Mouse (Mus musculus): Measurements from ENCODE around the gene Scn2b. TPM values are rescaled to one million over a fixed set of nuclear protein-coding genes. Genes with fewer than 3 reads are reported as not detected.

Scn2b gene
- total and polyA plus RNA-seq, 3 experiments, result 0.07 TPM; not detected in 2

GRCm38 (mm10) chr9:45116819-45117218, 763 bp upstream of the Scn2b start:
- Histone ChIP-seq H3K4me1 (ENCODE audit: control insufficient read depth in 1 of 2, insufficient read depth in 2 of 2) (peaks cover 8 to 26% of the 10 kb centered on the region in 2 experiments), H3K4me2 (ENCODE audit: insufficient read depth, low read depth, poor library complexity, severe bottlenecking) (no peak overlapping the region), H3K9ac (ENCODE audit: insufficient read depth, low read depth) (no peak overlapping the region), H3K4me3 (replicated peaks in 1 of 3; ENCODE audit: low read depth in 2 of 3, low read length in 2 of 3, poor library complexity in 1 of 3) (no peak overlapping the region), H3K27me3 (replicated peaks) (peaks cover 25% of the 10 kb centered on the region), H3K27ac (ENCODE audit: insufficient read depth, low read depth) (no peak overlapping the region), H3K36me3 (replicated peaks in 1 of 2; ENCODE audit: control insufficient read depth in 1 of 2, insufficient read depth in 1 of 2, low read length in 1 of 2) (no peaks in the 10 kb centered on the region), H3K79me2 (replicated peaks; ENCODE audit: control insufficient read depth, extremely low read depth, insufficient read depth, poor library complexity, severe bottlenecking) (no peaks in the 10 kb centered on the region), H3K9me3 (replicated peaks; ENCODE audit: low read length) (no peaks in the 10 kb centered on the region)
- DNase-seq (ENCODE audit: extremely low read depth), result no peak
- no peak for TF ChIP-seq MAX (IDR thresholded peaks at IDR 0.05; ENCODE audit: low read length)
- no peak for TF ChIP-seq JUN (IDR thresholded peaks at IDR 0.05; ENCODE audit: insufficient read depth, low read depth, low read length)
- no peak for TF ChIP-seq ETS1 (conservative IDR thresholded peaks at IDR 0.05; ENCODE audit: low read depth, low read length)
- TF ChIP-seq KAT2A (IDR thresholded peaks at IDR 0.05; ENCODE audit: insufficient replicate concordance, low read length), result no peak
- TF ChIP-seq POLR2AphosphoS2 (IDR thresholded peaks at IDR 0.05; ENCODE audit: low read depth, low read length), result no peak
- no peak for TF ChIP-seq CTCF (conservative IDR thresholded peaks at IDR 0.05 in 1 of 2, IDR thresholded peaks at IDR 0.05 in 1 of 2; ENCODE audit: low read depth in 2 of 2, low read length in 2 of 2)
- no peak for TF ChIP-seq USF1 (IDR thresholded peaks at IDR 0.05; ENCODE audit: low read depth, low read length)
- no peak for TF ChIP-seq ZMIZ1 (IDR thresholded peaks at IDR 0.05; ENCODE audit: low read depth, low read length)
- no peak for TF ChIP-seq MAZ (IDR thresholded peaks at IDR 0.05; ENCODE audit: low read depth, low read length)
- TF ChIP-seq RCOR1 (conservative IDR thresholded peaks at IDR 0.05; ENCODE audit: low read depth, low read length), result no peak
- no peak for TF ChIP-seq MYC (IDR thresholded peaks at IDR 0.05; ENCODE audit: low read depth, low read length)
- no peak for TF ChIP-seq MXI1 (IDR thresholded peaks at IDR 0.05; ENCODE audit: low read depth, low read length)
- TF ChIP-seq E2F4 (IDR thresholded peaks at IDR 0.05; ENCODE audit: insufficient replicate concordance, low read depth, low read length), result no peak
- TF ChIP-seq RAD21 (IDR thresholded peaks at IDR 0.05; ENCODE audit: low read depth, low read length), result no peak
- TF ChIP-seq ELF1 (IDR thresholded peaks at IDR 0.05; ENCODE audit: low read depth, low read length), result no peak
- TF ChIP-seq HCFC1 (IDR thresholded peaks at IDR 0.05; ENCODE audit: low read depth, low read length), result no peak
- no peak for TF ChIP-seq USF2 (conservative IDR thresholded peaks at IDR 0.05; ENCODE audit: low read depth, low read length)
- no peak for TF ChIP-seq PAX5 (IDR thresholded peaks at IDR 0.05; ENCODE audit: low read length)
- no peak for TF ChIP-seq GABPA (IDR thresholded peaks at IDR 0.05; ENCODE audit: insufficient replicate concordance, low read depth, low read length)
- in situ Hi-C loops (cut with MboI; ENCODE audit: low pct_ligation_motif_present, low pct_unique_long_range_greater_than_20kb, low sequenced_read_pairs), result loop anchor here (5.0 kb wide), 1 partner anchor 90 kb away; no protein-coding TSS in a partner anchor
- dilution Hi-C loops (cut with MboI; ENCODE audit: extremely low pct_ligation_motif_present, extremely low pct_unique_long_range_greater_than_20kb, low sequenced_read_pairs), result no loop called here

DNA sequence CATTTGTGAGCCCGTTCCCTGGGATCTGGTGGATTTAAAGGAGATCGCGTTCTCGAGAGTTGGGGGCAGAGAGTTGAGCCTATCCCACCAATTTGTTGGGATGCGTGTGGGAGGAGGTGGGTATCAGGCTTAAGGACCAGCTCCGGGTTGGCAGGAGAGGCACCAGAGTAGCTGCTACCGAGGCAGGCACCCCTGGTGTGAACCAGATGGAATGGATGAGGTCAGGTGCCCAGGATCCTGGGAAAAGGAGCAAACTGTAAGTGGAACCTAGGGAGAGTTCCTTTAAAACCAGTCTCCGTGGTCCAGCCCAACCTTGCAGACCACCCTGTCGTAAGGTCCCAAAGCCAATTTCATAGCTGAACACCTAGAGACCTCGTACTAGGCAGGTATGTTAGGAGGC, 970 bp downstream of the Scn2b start:
- dilution Hi-C loops (cut with MboI; ENCODE audit: extremely low pct_ligation_motif_present, extremely low pct_unique_long_range_greater_than_20kb, low sequenced_read_pairs) (no loop called here), in situ Hi-C loops (cut with MboI; ENCODE audit: low pct_ligation_motif_present, low pct_unique_long_range_greater_than_20kb, low sequenced_read_pairs) (loop anchor here (5.0 kb wide), 1 partner anchor 91 kb away; no protein-coding TSS in a partner anchor)
- no peak overlapping the region for H3K4me2 ChIP-seq (ENCODE audit: insufficient read depth, low read depth, poor library complexity, severe bottlenecking)
- H3K79me2 ChIP-seq (replicated peaks; ENCODE audit: control insufficient read depth, extremely low read depth, insufficient read depth, poor library complexity, severe bottlenecking), result no peaks in the 10 kb centered on the region
- H3K4me1 ChIP-seq (ENCODE audit: control insufficient read depth in 1 of 2, insufficient read depth in 2 of 2), result peaks cover 8 to 35% of the 10 kb centered on the region in 2 experiments
- DNase-seq (ENCODE audit: extremely low read depth), result no peak
- H3K27me3 ChIP-seq (replicated peaks), result peaks cover 34% of the 10 kb centered on the region
- TF ChIP-seq ELF1 (IDR thresholded peaks at IDR 0.05; ENCODE audit: low read depth, low read length) (no peak), TBP (conservative IDR thresholded peaks at IDR 0.05; ENCODE audit: low read depth, low read length) (no peak), RAD21 (IDR thresholded peaks at IDR 0.05; ENCODE audit: low read depth, low read length) (no peak), SIN3A (IDR thresholded peaks at IDR 0.05; ENCODE audit: low read length) (no peak), MXI1 (IDR thresholded peaks at IDR 0.05; ENCODE audit: low read depth, low read length) (no peak), IRF4 (IDR thresholded peaks at IDR 0.05; ENCODE audit: low read depth, low read length) (no peak), EP300 (IDR thresholded peaks at IDR 0.05; ENCODE audit: low read length) (no peak), MAFK (IDR thresholded peaks at IDR 0.05; ENCODE audit: insufficient replicate concordance, low read length) (no peak), ETS1 (conservative IDR thresholded peaks at IDR 0.05; ENCODE audit: low read depth, low read length) (no peak), JUND (conservative IDR thresholded peaks at IDR 0.05; ENCODE audit: low read depth, low read length) (no peak)
- H3K9ac ChIP-seq (ENCODE audit: insufficient read depth, low read depth), result no peak overlapping the region
- no peaks in the 10 kb centered on the region for H3K9me3 ChIP-seq (replicated peaks; ENCODE audit: low read length)
- no peak overlapping the region for H3K27ac ChIP-seq (ENCODE audit: insufficient read depth, low read depth)
- no peaks in the 10 kb centered on the region for H3K36me3 ChIP-seq (replicated peaks in 1 of 2; ENCODE audit: control insufficient read depth in 1 of 2, insufficient read depth in 1 of 2, low read length in 1 of 2)
- no peak overlapping the region for H3K4me3 ChIP-seq (replicated peaks in 1 of 3; ENCODE audit: low read depth in 2 of 3, low read length in 2 of 3, poor library complexity in 1 of 3)

Data from CH12.LX (cell line).